Mouse (Mus musculus) thymus, adult 2 months (tissue): ENCODE measurements around the gene Ntrk2.

Experiments
- CTCF ChIP-seq: fragments of 200-500 bp; IDR thresholded peaks from 2 replicates; pipeline ENCODE4 v1.5.1; 2012; ENCODE audit warnings: mild to moderate bottlenecking, control low read depth, low read length, moderate library complexity, borderline replicate concordance; ENCODE audit not compliant: control insufficient read depth, poor library complexity, insufficient read depth; ENCODE audit errors: extremely low read depth
- POLR2A ChIP-seq: fragments of 200-500 bp; IDR thresholded peaks from 2 replicates; pipeline ENCODE4 v1.6.1; 2012; ENCODE audit warnings: mild to moderate bottlenecking, low read length, control low read depth, moderate library complexity; ENCODE audit not compliant: control insufficient read depth, poor library complexity, insufficient read depth; ENCODE audit errors: extremely low read depth

DNA sequence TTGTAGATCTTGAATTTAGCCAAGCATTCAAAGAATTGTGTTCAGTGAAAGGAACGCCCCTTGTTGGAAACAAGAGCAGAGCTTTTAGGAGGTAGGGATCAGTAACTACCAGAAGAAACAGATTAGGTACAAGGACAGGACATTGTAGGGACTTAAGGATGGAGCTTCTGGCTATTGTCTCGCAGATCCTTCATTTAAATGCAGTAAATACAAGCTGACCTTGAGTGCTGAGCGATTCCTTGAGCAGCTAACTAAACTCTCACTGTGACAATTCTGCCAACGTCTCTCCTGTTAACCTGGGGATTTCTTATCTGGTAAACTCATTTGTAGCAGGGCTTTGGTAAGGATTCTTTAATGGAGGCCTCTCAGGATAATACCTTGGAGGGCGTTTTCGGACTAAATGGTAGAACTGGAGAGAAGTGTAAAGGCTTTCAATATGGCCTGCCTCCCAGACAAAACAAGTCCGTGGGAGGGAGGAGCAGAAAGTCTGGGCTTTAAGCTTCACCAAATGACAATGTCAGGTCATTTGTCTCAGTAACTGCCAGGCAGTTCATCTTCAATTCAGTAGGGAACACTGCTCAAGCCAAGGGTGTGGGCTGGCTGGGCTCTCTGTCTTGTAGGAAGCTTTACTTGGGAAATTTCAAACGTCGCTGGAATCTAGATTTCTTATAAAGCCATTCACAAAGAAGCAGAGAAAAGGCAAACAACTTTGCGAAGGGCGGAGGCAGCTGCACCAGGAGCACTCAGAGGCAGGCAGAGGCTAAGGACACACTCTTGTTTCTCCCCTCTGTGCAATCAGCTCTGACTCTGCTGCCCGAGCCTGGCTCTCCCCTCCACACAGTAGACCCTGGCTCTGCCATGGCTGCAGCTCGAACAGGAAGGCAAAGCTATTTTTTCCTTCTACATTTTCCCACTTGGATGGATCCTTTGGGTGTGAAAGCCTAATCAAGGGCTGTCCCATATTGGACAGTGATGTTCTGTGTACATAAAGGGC, 98.7 kb downstream of the Ntrk2 start:
- TF ChIP-seq POLR2A, result no peak
- no peak for TF ChIP-seq CTCF
